Comparison of ENCODE assay signal across 17 mouse cellular contexts in genomic region chr1:77493841-77494635, GRCm38 (mm10). TPM values are rescaled to one million over a fixed set of nuclear protein-coding genes. Genes with fewer than 3 reads are reported as not detected.
A peak's percentile ranks its signal among the peaks of the same experiment; 100 is the strongest.
DNase-seq lines count a peak whose midpoint lies in the region; ATAC-seq lines count a peak whose summit lies in the region.
"Had no signal": no experiment of that assay in that cellular context is flagged by ENCODE, and none has a peak within 500 bp of the region (broad histone marks: within the 10 kb centered on the region; RNA-seq: fewer than 3 reads in every experiment).

No protein-coding gene starts in this region.

- peak overlapping the region; percentile 12 for H3K4me2 ChIP-seq in forebrain, embryonic 14.5 days (ENCODE audit: low read length)
- peak overlapping the region; percentile 20; the same call in 1 of the 2 replicates for H3K4me2 ChIP-seq in hindbrain, embryonic 15.5 days
- H3K4me2 ChIP-seq in midbrain, embryonic 16.5 days (ENCODE audit: low read length) = no peak overlapping the region
- H3K4me2 ChIP-seq: intestine, embryonic 15.5 days; kidney, embryonic 15.5 days; limb, embryonic 13.5 days had no signal

- H3K4me3 ChIP-seq in forebrain, embryonic 14.5 days (ENCODE audit: low read depth, low read length) = no peak overlapping the region
- H3K4me3 ChIP-seq in hindbrain, embryonic 15.5 days = no peak overlapping the region
- H3K4me3 ChIP-seq in midbrain, embryonic 16.5 days (ENCODE audit: low read depth, low read length) = no peak overlapping the region
- H3K4me3 ChIP-seq: erythroblast, embryonic 14.5 days; gastrocnemius, adult 2 months; intestine, embryonic 15.5 days; kidney, embryonic 15.5 days; limb, embryonic 13.5 days had no signal

- no peaks in the 10 kb centered on the region for H3K9me3 ChIP-seq in forebrain, embryonic 14.5 days (replicated peaks; ENCODE audit: control insufficient read depth, low read length)
- no peaks in the 10 kb centered on the region for H3K9me3 ChIP-seq in hindbrain, embryonic 15.5 days
- H3K9me3 ChIP-seq in midbrain, embryonic 16.5 days (replicated peaks; ENCODE audit: control insufficient read depth, low read length, poor library complexity, severe bottlenecking) = no peaks in the 10 kb centered on the region
- H3K9me3 ChIP-seq: intestine, embryonic 15.5 days; kidney, embryonic 15.5 days; limb, embryonic 13.5 days had no signal

- no peak overlapping the region for H3K9ac ChIP-seq in forebrain, embryonic 14.5 days (ENCODE audit: low read length)
- H3K9ac ChIP-seq in hindbrain, embryonic 15.5 days = no peak overlapping the region
- no peak overlapping the region for H3K9ac ChIP-seq in midbrain, embryonic 16.5 days (ENCODE audit: low read depth, low read length)
- H3K9ac ChIP-seq: intestine, embryonic 15.5 days; kidney, embryonic 15.5 days; limb, embryonic 13.5 days had no signal

- DNase-seq in frontal cortex, postnatal 25 days (ENCODE audit: low spot score in 2 of 2) = no peak
- DNase-seq in forebrain, embryonic 14.5 days (ENCODE audit: low spot score) = no peak
- no peak for DNase-seq in cerebellum, adult 11-12 months
- DNase-seq: gastrocnemius, adult 2 months; heart, adult 18-20 months; heart, postnatal 10 days; lung, postnatal 36 days; thymus, postnatal 36 days had no signal

- no peaks in the 10 kb centered on the region for H3K27me3 ChIP-seq in forebrain, embryonic 14.5 days (replicated peaks; ENCODE audit: control insufficient read depth, insufficient read depth, low read length)
- H3K27me3 ChIP-seq in hindbrain, embryonic 15.5 days = no peaks in the 10 kb centered on the region
- H3K27me3 ChIP-seq in midbrain, embryonic 16.5 days (ENCODE audit: control insufficient read depth, insufficient read depth, low read depth, low read length) = no peaks in the 10 kb centered on the region
- H3K27me3 ChIP-seq: intestine, embryonic 15.5 days; kidney, embryonic 15.5 days; limb, embryonic 13.5 days had no signal

- peaks cover 59% of the 10 kb centered on the region for H3K4me1 ChIP-seq in forebrain, embryonic 14.5 days (ENCODE audit: control insufficient read depth, insufficient read depth, low read length)
- peaks cover 55% of the 10 kb centered on the region for H3K4me1 ChIP-seq in hindbrain, embryonic 15.5 days (replicated peaks)
- peaks cover 37% of the 10 kb centered on the region for H3K4me1 ChIP-seq in midbrain, embryonic 16.5 days (ENCODE audit: control insufficient read depth, insufficient read depth, low read length)

- 0 out of 2 replicates have a peak, but pooled peaks cover 4% of the 10 kb centered on the region for H3K36me3 ChIP-seq in forebrain, embryonic 14.5 days (ENCODE audit: control insufficient read depth, insufficient read depth, low read length)
- H3K36me3 ChIP-seq in hindbrain, embryonic 15.5 days = no peaks in the 10 kb centered on the region
- H3K36me3 ChIP-seq in midbrain, embryonic 16.5 days (ENCODE audit: control insufficient read depth, insufficient read depth, low read length) = no peaks in the 10 kb centered on the region
- H3K36me3 ChIP-seq: intestine, embryonic 15.5 days; kidney, embryonic 15.5 days; limb, embryonic 13.5 days had no signal

- ATAC-seq in frontal cortex, adult (ENCODE audit: low TSS enrichment) = peak; percentile 11; the same call in 1 of the 2 replicates
- ATAC-seq in forebrain, embryonic 14.5 days = no peak
- no peak; the same call in 1 of the 2 replicates for ATAC-seq in hindbrain, embryonic 15.5 days (ENCODE audit: low FRiP score, low read depth)
- ATAC-seq in midbrain, embryonic 16.5 days = 0 out of 2 replicates have a peak, but pooled peaks have one; percentile 46
- no peak for ATAC-seq in inflammation-experienced regulatory T-cells, adult 6 months
- ATAC-seq in erythroblast, adult 5-6 weeks (replicated peaks; ENCODE audit: low FRiP score, poor library complexity, severe bottlenecking) = no peak

- H3K27ac ChIP-seq in forebrain, embryonic 14.5 days (ENCODE audit: low read depth, low read length) = no peak overlapping the region
- H3K27ac ChIP-seq in hindbrain, embryonic 15.5 days (replicated peaks) = no peak overlapping the region
- no peak overlapping the region for H3K27ac ChIP-seq in midbrain, embryonic 16.5 days (ENCODE audit: low read length)
- H3K27ac ChIP-seq: gastrocnemius, adult 2 months; intestine, embryonic 15.5 days; kidney, embryonic 15.5 days; limb, embryonic 13.5 days had no signal

- WGBS in forebrain, embryonic 14.5 days = 16% methylated on average over 10 of the region's 10 CpGs
- WGBS in hindbrain, embryonic 15.5 days = 24% methylated on average over 10 of the region's 10 CpGs
- 11% methylated on average over 10 of the region's 10 CpGs for WGBS in midbrain, embryonic 16.5 days

RNA-seq across cellular contexts. Expression of gene Epha4, which starts 20.9 kb away (rescaled TPM):
- 85.7 and 89.1 TPM in 2 replicates for polyA plus RNA-seq in forebrain, embryonic 14.5 days (2014; fragmentation: Nextera tagmentation; extraction: Ambion mirVana)
- polyA plus RNA-seq in hindbrain, embryonic 15.5 days (2015; fragmentation: Nextera tagmentation; extraction: Ambion mirVana) = 37.9 and 49.8 TPM in 2 replicates
- polyA plus RNA-seq in midbrain, embryonic 16.5 days (2015; fragmentation: Nextera tagmentation; extraction: Ambion mirVana) = 30.4 and 36.8 TPM in 2 replicates
- polyA plus RNA-seq in inflammation-experienced regulatory T-cells, adult 6 months (2017; shearing (Covaris generic)) = under 1 TPM in 1 of 3 experiments, not detected in 2; 0.39 TPM
- 0.77 TPM in 1 of 2 replicates, not detected in the other for total RNA-seq in erythroblast, adult 5-6 weeks (2015; ENCODE audit: low replicate concordance)
- total RNA-seq in erythroblast, adult 5-6 weeks (2017; ENCODE audit: low replicate concordance) = 0.09 and 0.56 TPM in 2 replicates
- polyA plus RNA-seq: erythroblast, embryonic 14.5 days had no signal

Comparison
In these comparisons a context has a peak if more than half of its experiments do, and no peak if none do; other contexts are left out.
1. ATAC-seq: peak in frontal cortex, adult (single experiment) and midbrain, embryonic 16.5 days (single experiment); none in forebrain, embryonic 14.5 days (single experiment), hindbrain, embryonic 15.5 days (single experiment), inflammation-experienced regulatory T-cells, adult 6 months (single experiment) and erythroblast, adult 5-6 weeks (single experiment).
2. RNA of gene Epha4, which starts 20.9 kb away (polyA plus RNA-seq): 85.7 to 89.1 TPM in forebrain, embryonic 14.5 days, 37.9 to 49.8 TPM in hindbrain, embryonic 15.5 days and 30.4 to 36.8 TPM in midbrain, embryonic 16.5 days; 0.39 TPM in inflammation-experienced regulatory T-cells, adult 6 months; every median in the first group is over 10 times any median in the second.